Mouse (Mus musculus): ENCODE data around the gene Tmem163.

- TF ChIP-seq CTCF (IDR thresholded peaks at IDR 0.05; ENCODE audit: borderline replicate concordance, extremely low read depth, insufficient read depth, insufficient read length) (peak; percentile 22; the same call in 1 of the 2 replicates), POLR2A (IDR thresholded peaks at IDR 0.05; ENCODE audit: borderline replicate concordance, extremely low read depth, insufficient read depth, insufficient read length, poor library complexity, severe bottlenecking) (no peak)
Measured at GRCm38 (mm10) chr1:127702187-127702586, 22.8 kb upstream of the Tmem163 start.
